Mouse (Mus musculus): ENCODE measurements at regions not wholly inside any gene's neighbourhood (a gene's known extent, or its start where the extent isn't known, plus 50 kb on each side); places are given as distances from the start of the nearest gene placed in this dataset.

GRCm38 (mm10) chr16:21295956-21296733, 91.6 kb downstream of the Ephb3 start:
- TF ChIP-seq CTCF (IDR thresholded peaks at IDR 0.05; ENCODE audit: low read depth) = no peak
- no peak for TF ChIP-seq EP300 (IDR thresholded peaks at IDR 0.05; ENCODE audit: low read depth)
